Mouse (Mus musculus): ENCODE data around the gene Tie1. TPM values are rescaled to one million over a fixed set of nuclear protein-coding genes. Genes with fewer than 3 reads are reported as not detected.

Gene Tie1
- polyA plus RNA-seq, 1 experiment from 2014 or later, result 17.7 TPM

GRCm38 (mm10) chr4:118427768-118428451 is 62.0 kb downstream of the Tie1 start, which contains the start of gene Elovl1:
Elovl1 (plus strand) TSS chr4:118428093.
- no peaks in the 10 kb centered on the region for H3K9me3 ChIP-seq

GRCm38 (mm10) chr4:118427415-118427767 is 62.5 kb downstream of the Tie1 start:
- no peaks in the 10 kb centered on the region for H3K27me3 ChIP-seq
- peak overlapping the region; percentile 73 for H3K27ac ChIP-seq
- peak overlapping the region; percentile 80 for H3K9ac ChIP-seq
- peak overlapping the region; percentile 79 for H3K4me2 ChIP-seq
- peak overlapping the region; percentile 53 for H3K4me3 ChIP-seq
- H3K9me3 ChIP-seq, result no peaks in the 10 kb centered on the region
- no peak; the same call in 1 of the 2 replicates for ATAC-seq (ENCODE audit: low FRiP score)
- WGBS, result 3% methylated on average over 5 of the region's 5 CpGs
- peaks cover 34% of the 10 kb centered on the region for H3K4me1 ChIP-seq (replicated peaks)
- H3K36me3 ChIP-seq, result peaks cover 26% of the 10 kb centered on the region

More at GRCm38 (mm10) chr4:118427768-118428451, 62.0 kb downstream of the Tie1 start, which contains the start of gene Elovl1:
- peaks cover 34% of the 10 kb centered on the region for H3K4me1 ChIP-seq (replicated peaks)
- peak within 1 kb of the TSS; percentile 53 for H3K4me3 ChIP-seq
- H3K4me2 ChIP-seq, result peak within 1 kb of the TSS; percentile 79
- ATAC-seq (ENCODE audit: low FRiP score), result peak; percentile 92
- peak within 1 kb of the TSS; percentile 80 for H3K9ac ChIP-seq
- H3K36me3 ChIP-seq, result peaks cover 27% of the 10 kb centered on the region
- peak within 1 kb of the TSS; percentile 73 for H3K27ac ChIP-seq
- H3K27me3 ChIP-seq, result no peaks in the 10 kb centered on the region
- WGBS, result under 1% methylated on average over 30 of the region's 31 CpGs

- H3K27ac ChIP-seq, result no peak overlapping the region
- H3K9ac ChIP-seq, result no peak overlapping the region
- 97% methylated on average over 1 of the region's 1 CpGs for WGBS
- H3K4me1 ChIP-seq (replicated peaks), result peaks cover 34% of the 10 kb centered on the region
- H3K4me3 ChIP-seq, result no peak overlapping the region
- no peak overlapping the region for H3K4me2 ChIP-seq
- ATAC-seq (ENCODE audit: low FRiP score), result no peak
- H3K9me3 ChIP-seq, result no peaks in the 10 kb centered on the region
- H3K27me3 ChIP-seq, result no peaks in the 10 kb centered on the region
- peaks cover 25% of the 10 kb centered on the region for H3K36me3 ChIP-seq
These were observed 64.5 kb downstream of the Tie1 start for GRCm38 (mm10) chr4:118425374-118425773.

- H3K27me3 ChIP-seq, result no peaks in the 10 kb centered on the region
- no peak overlapping the region for H3K27ac ChIP-seq
- 85% methylated on average over 4 of the region's 4 CpGs for WGBS
- ATAC-seq (ENCODE audit: low FRiP score), result no peak
- no peak overlapping the region for H3K4me3 ChIP-seq
- no peak overlapping the region for H3K4me2 ChIP-seq
- peaks cover 28% of the 10 kb centered on the region for H3K4me1 ChIP-seq (replicated peaks)
- H3K36me3 ChIP-seq, result peaks cover 32% of the 10 kb centered on the region
- no peak overlapping the region for H3K9ac ChIP-seq
- no peaks in the 10 kb centered on the region for H3K9me3 ChIP-seq
These were observed 65.2 kb downstream of the Tie1 start for GRCm38 (mm10) chr4:118424541-118425160.

GRCm38 (mm10) chr4:118421384-118421783 is 68.5 kb downstream of the Tie1 start:
- no peak overlapping the region for H3K9ac ChIP-seq
- H3K27ac ChIP-seq, result no peak overlapping the region
- H3K9me3 ChIP-seq, result no peaks in the 10 kb centered on the region
- no peaks in the 10 kb centered on the region for H3K27me3 ChIP-seq
- H3K36me3 ChIP-seq, result peaks cover 63% of the 10 kb centered on the region
- 89% methylated on average over 3 of the region's 3 CpGs for WGBS
- no peaks in the 10 kb centered on the region; the same call in 1 of the 2 replicates for H3K4me1 ChIP-seq (replicated peaks)
- H3K4me3 ChIP-seq, result no peak overlapping the region
- no peak for ATAC-seq (ENCODE audit: low FRiP score)
- no peak overlapping the region for H3K4me2 ChIP-seq

Other genes with a start within 250 kb of the Tie1 start
- gene Ptprf, start 198.7 kb downstream of the Tie1 start, polyA plus RNA-seq (2015; fragmentation: Nextera tagmentation; extraction: Ambion mirVana), result 79.7 and 82.0 TPM in 2 replicates
- 10.6 and 10.9 TPM in 2 replicates for gene Szt2, start 80.8 kb downstream of the Tie1 start, polyA plus RNA-seq (2015; fragmentation: Nextera tagmentation; extraction: Ambion mirVana)
- 118 and 124 TPM in 2 replicates for gene Med8, start 80.7 kb downstream of the Tie1 start, polyA plus RNA-seq (2015; fragmentation: Nextera tagmentation; extraction: Ambion mirVana)
- 32.9 and 33.3 TPM in 2 replicates for gene Elovl1, start 62.0 kb downstream of the Tie1 start, polyA plus RNA-seq (2015; fragmentation: Nextera tagmentation; extraction: Ambion mirVana)
- 56.1 and 66.8 TPM in 2 replicates for gene Cdc20, start 52.7 kb downstream of the Tie1 start, polyA plus RNA-seq (2015; fragmentation: Nextera tagmentation; extraction: Ambion mirVana)
- gene Mpl, start 32.5 kb downstream of the Tie1 start, polyA plus RNA-seq (2015; fragmentation: Nextera tagmentation; extraction: Ambion mirVana), result 0.26 and 0.32 TPM in 2 replicates
- gene 2610528J11Rik, start 36.9 kb upstream of the Tie1 start, polyA plus RNA-seq (2015; fragmentation: Nextera tagmentation; extraction: Ambion mirVana), result not detected in 2 replicates
- 0.12 and 0.13 TPM in 2 replicates for gene Tmem125, start 54.0 kb upstream of the Tie1 start, polyA plus RNA-seq (2015; fragmentation: Nextera tagmentation; extraction: Ambion mirVana)
- gene Cfap57, start 130.7 kb upstream of the Tie1 start, polyA plus RNA-seq (2015; fragmentation: Nextera tagmentation; extraction: Ambion mirVana), result 1.3 and 2.3 TPM in 2 replicates
- 106 and 121 TPM in 2 replicates for gene Ebna1bp2, start 130.7 kb upstream of the Tie1 start, polyA plus RNA-seq (2015; fragmentation: Nextera tagmentation; extraction: Ambion mirVana)
- gene Olfr62, start 168.9 kb upstream of the Tie1 start, polyA plus RNA-seq (2015; fragmentation: Nextera tagmentation; extraction: Ambion mirVana), result not detected in 2 replicates
- not detected in 2 replicates for gene Olfr1342, start 202.7 kb upstream of the Tie1 start, polyA plus RNA-seq (2015; fragmentation: Nextera tagmentation; extraction: Ambion mirVana)
- not detected in 2 replicates for gene Olfr1341, start 213.5 kb upstream of the Tie1 start, polyA plus RNA-seq (2015; fragmentation: Nextera tagmentation; extraction: Ambion mirVana)
- not detected in 2 replicates for gene Olfr1340, start 230.1 kb upstream of the Tie1 start, polyA plus RNA-seq (2015; fragmentation: Nextera tagmentation; extraction: Ambion mirVana)
- gene Olfr1339, start 242.1 kb upstream of the Tie1 start, polyA plus RNA-seq (2015; fragmentation: Nextera tagmentation; extraction: Ambion mirVana), result not detected in 2 replicates